Mouse (Mus musculus) small intestine, adult 2 months (tissue): Measurements from ENCODE around the gene Taf1b. TPM values are rescaled to one million over a fixed set of nuclear protein-coding genes. Genes with fewer than 3 reads are reported as not detected.
"Not testable (repeated sequence)": the region's sequence is repeated elsewhere in the genome, so short reads cannot be mapped to it uniquely, and the experiment has no call there.

Source experiments
- H3K27ac ChIP-seq: fragments of 200-500 bp; 2 replicates; pipeline ENCODE4 v1.5.1; 2012; ENCODE audit warnings: low read depth, low read length, control low read depth, inconsistent platforms; ENCODE audit not compliant: insufficient read depth
- H3K27me3 ChIP-seq: fragments of 200-500 bp; 2 replicates; pipeline ENCODE4 v1.6.1; 2012; ENCODE audit warnings: mild to moderate bottlenecking, moderate library complexity, low read length, inconsistent platforms; ENCODE audit not compliant: control insufficient read depth, insufficient read depth
- H3K36me3 ChIP-seq: fragments of 200-500 bp; 2 replicates; pipeline ENCODE4 v1.6.1; 2012; ENCODE audit warnings: mild to moderate bottlenecking, low read length, control low read depth, inconsistent platforms; ENCODE audit not compliant: control insufficient read depth, insufficient read depth
- H3K4me1 ChIP-seq: fragments of 200-500 bp; 2 replicates; pipeline ENCODE4 v1.6.1; 2012; ENCODE audit warnings: low read length, inconsistent platforms, mixed read lengths; ENCODE audit not compliant: control insufficient read depth, insufficient read depth, insufficient read length
- H3K4me3 ChIP-seq: fragments of 200-500 bp; 2 replicates; pipeline ENCODE4 v1.5.1; 2012; ENCODE audit warnings: low read depth, mild to moderate bottlenecking, control low read depth, inconsistent platforms, low read length, moderate library complexity
- CTCF ChIP-seq: fragments of 200-500 bp; IDR thresholded peaks from 2 replicates; pipeline ENCODE4 v1.5.1; 2012; ENCODE audit warnings: low read depth, mild to moderate bottlenecking, control low read depth, inconsistent platforms, low read length, moderate library complexity, mixed read lengths; ENCODE audit not compliant: insufficient replicate concordance, insufficient read length; ENCODE audit errors: extremely low read depth
- POLR2A ChIP-seq: fragments of 200-500 bp; IDR thresholded peaks from 2 replicates; pipeline ENCODE4 v1.6.1; 2012; ENCODE audit warnings: low read depth, mild to moderate bottlenecking, control low read depth, inconsistent platforms, low read length, moderate library complexity
- WGBS: fragments of 180-500 bp; shearing (Covaris S2); methylation state at CpG from one replicate; pipeline ENCODE4 v1.1.7; 2018; 5-methylcytosine and 5-hydroxymethylcytosine counted together
- polyA plus RNA-seq: library from polyadenylated mRNA; depleted of rRNA; stranded (reverse); fragments of >200 nt; gene quantifications from 2 replicates; pipeline ENCODE4 v1.2.3, GENCODE M21; 2012; rRNA removed

The Taf1b gene
- 0.79 and 1.9 TPM in 2 replicates for polyA plus RNA-seq

DNA sequence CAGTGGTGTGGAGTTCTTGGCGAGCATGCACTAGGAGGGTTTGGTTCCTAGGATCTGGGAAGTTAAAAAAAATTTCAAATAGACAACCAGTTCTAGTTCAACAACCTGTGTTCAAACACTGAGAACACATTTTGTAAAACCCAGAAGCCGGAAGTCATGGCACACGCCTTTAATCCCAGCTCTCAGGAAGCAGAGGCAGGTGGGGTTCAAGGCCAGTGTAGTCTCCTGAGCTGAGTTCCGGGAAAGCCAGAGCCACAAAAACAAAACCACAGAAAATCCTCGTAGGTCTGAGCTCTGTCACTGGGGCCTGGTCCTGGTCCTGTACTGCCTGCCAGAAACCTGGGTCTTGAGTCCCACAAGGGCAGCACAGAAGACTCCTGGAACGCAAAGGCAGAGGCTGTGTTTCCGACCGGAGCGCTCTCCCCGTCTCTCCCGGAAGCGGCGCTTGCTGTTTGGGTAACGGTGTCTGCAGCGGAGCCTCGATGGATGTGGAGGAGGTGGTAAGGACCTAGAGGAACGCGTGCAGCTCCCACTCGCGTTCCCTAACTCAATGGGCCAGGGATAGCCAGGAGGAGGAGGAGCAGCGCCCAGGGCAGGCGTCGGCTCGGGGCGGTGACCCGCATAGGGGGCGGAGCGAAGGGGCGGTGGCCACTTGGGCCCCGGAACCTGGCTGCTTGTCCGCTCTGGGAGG is at the start of gene Taf1b:
Gene Taf1b (plus strand): TSS at position 210 of the 691 bp plus-strand sequence.
- Histone ChIP-seq H3K4me1 (no peaks in the 10 kb centered on the region; the same call in 1 of the 2 replicates), H3K27ac (peak within 1 kb of the TSS; percentile 14; the same call in 1 of the 2 replicates), H3K27me3 (no peaks in the 10 kb centered on the region), H3K4me3 (peak within 1 kb of the TSS; percentile 72), H3K36me3 (no peaks in the 10 kb centered on the region)
- 5% methylated on average over 31 of the region's 31 CpGs for WGBS
- TF ChIP-seq CTCF (no peak), POLR2A (peak; percentile 40; the same call in 1 of the 2 replicates)

DNA sequence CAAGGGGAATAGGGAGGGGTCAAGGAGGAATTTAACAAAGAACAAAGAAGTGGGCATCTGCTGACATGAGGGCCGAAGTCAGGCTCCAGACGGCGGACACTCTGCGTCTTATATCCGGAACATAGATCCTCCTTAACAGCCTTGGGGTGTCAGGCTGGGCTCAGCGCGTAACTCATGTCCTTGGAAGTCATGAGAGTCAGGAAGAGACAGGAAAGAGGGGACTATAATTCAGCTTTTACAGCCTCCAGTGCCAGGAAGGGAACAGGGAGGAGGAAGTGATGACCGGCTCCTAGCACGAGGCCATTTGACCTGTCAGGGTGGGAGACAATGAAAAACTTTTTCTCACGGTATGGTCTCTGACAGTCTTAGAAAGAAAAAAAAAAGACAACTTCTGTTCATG is 37.8 kb upstream of the Taf1b start:
- WGBS = 85% methylated on average over 10 of the region's 10 CpGs
- Histone ChIP-seq H3K27me3 (no peaks in the 10 kb centered on the region), H3K4me3 (no peak overlapping the region), H3K27ac (no peak overlapping the region), H3K36me3 (no peaks in the 10 kb centered on the region), H3K4me1 (peaks cover 3% of the 10 kb centered on the region; the same call in 1 of the 2 replicates)
- TF ChIP-seq POLR2A (no peak), CTCF (no peak)

DNA sequence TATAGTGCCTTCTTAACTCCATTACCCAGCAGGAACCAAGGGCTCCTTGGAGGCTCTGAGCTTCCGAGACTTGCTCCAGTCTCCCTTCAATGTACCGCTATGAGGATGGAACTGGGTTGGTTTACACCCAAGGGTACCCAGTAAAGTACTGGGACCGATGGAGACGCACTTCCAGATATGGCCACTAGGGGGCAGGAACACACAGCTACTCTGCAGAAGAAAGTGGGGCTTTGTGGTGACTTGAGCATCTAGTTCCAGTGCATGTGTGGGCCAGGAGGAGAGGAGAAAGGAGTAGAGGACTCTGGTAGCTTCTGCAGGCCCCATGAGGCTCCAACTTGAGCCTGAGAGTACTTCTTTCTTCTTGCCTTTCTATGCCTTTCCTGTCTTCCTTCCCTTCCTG is 36.0 kb upstream of the Taf1b start:
- peak; percentile 59; the same call in 1 of the 2 replicates for TF ChIP-seq CTCF
- H3K36me3 ChIP-seq, H3K4me3 ChIP-seq, H3K4me1 ChIP-seq, H3K27ac ChIP-seq, H3K27me3 ChIP-seq: not testable (repeated sequence)
- WGBS = 28% methylated on average over 4 of the region's 4 CpGs

DNA sequence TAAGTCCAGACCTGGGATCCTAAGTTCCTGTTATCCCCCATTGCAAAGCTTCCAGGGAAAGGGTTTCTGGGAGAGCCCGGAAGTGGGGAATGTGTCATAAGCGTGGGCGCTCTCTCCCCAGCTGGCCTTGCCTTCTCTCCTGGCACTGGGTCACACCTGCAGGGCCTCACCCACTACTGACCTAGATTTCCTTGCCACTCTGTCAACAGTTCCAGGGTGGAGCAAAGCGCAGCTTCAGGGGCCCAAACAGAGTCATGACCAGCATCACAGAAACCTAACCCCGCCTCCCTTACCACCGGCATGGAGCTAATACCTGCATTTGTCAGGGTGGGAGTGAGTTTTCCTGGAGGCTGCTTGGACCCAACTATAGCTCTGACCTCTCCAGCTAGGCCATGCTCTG is 34.7 kb upstream of the Taf1b start:
- not testable (repeated sequence) for H3K27me3 ChIP-seq, H3K27ac ChIP-seq, H3K36me3 ChIP-seq, H3K4me1 ChIP-seq, H3K4me3 ChIP-seq
- 39% methylated on average over 6 of the region's 6 CpGs for WGBS

DNA sequence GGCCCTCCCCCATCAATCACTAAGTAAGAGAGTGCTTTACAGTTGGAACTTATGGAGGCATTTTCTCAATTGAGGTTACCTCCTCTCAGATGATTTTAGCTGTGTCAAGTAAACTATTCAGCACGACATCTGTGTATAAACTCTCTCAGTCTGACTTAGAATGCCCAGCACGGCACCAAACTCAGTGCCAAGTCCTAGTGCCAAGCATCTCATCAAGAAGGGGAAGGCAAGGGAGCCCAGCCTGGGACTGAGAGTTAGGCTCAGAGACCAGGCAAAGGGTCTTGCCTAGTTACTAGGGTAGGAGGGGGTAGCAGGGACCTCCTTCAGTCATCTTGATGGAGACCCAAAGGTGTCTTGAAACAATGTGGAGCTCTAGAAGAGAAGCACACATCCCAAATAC is 29.2 kb upstream of the Taf1b start:
- TF ChIP-seq POLR2A (no peak), CTCF (no peak)
- WGBS = 83% methylated on average over 2 of the region's 2 CpGs

DNA sequence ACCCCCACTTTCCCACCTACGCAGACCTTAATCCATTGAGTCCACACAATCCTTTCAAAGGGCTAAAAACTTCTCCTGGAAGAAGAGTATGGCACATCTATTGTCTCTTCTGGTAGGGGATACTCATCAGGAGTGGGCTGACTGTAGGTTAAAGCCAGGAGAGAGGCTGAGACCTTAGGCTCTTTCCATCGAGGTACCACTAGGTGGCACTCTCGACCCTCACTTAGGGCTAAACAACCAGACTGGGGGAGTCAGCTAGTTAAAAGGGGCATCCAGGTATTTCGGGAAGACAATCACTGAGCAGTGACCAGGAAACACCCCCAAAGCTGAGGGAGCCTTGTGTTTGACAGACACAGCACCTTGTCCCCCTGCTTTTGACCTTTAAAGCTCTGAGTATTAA is 27.2 kb upstream of the Taf1b start:
- no peaks in the 10 kb centered on the region for H3K27me3 ChIP-seq
- no peaks in the 10 kb centered on the region for H3K4me1 ChIP-seq
- H3K36me3 ChIP-seq = no peaks in the 10 kb centered on the region
- WGBS = 14% methylated on average over 4 of the region's 4 CpGs
- no peak overlapping the region for H3K4me3 ChIP-seq
- TF ChIP-seq POLR2A (no peak), CTCF (peak; percentile 74; the same call in 1 of the 2 replicates)
- H3K27ac ChIP-seq = no peak overlapping the region

More for the DNA sequence above, 29.2 kb upstream of the Taf1b start:
- no peaks in the 10 kb centered on the region for H3K4me1 ChIP-seq
- H3K4me3 ChIP-seq = no peak overlapping the region
- H3K27ac ChIP-seq = no peak overlapping the region
- no peaks in the 10 kb centered on the region for H3K27me3 ChIP-seq
- H3K36me3 ChIP-seq = no peaks in the 10 kb centered on the region

DNA sequence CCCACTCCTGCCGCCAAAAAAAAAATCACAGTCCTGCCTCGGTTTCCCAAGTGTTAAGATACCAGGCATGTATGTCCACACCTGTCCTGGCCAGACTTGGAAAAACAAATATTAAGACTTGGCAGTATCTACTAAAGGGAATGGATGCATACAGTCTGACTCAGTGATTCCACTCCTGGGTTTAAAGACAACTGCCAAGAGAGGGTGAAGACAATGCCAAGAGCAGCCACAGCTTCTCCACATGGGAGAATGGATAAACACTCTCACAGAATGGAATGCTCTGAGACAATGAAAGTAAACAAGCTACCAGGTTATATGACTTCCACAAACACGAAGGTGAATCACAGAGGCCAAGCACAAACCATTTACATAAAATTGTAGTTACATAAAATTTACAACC is 24.9 kb upstream of the Taf1b start:
- no peak overlapping the region for H3K27ac ChIP-seq
- no peaks in the 10 kb centered on the region for H3K36me3 ChIP-seq
- no peak overlapping the region for H3K4me3 ChIP-seq
- 49% methylated on average over 3 of the region's 3 CpGs for WGBS
- TF ChIP-seq POLR2A (no peak), CTCF (no peak)
- H3K4me1 ChIP-seq = no peaks in the 10 kb centered on the region
- H3K27me3 ChIP-seq = no peaks in the 10 kb centered on the region
